Mouse (Mus musculus) gastrocnemius, adult 18-20 months (tissue): ENCODE measurements around the gene Gnat1. TPM values are rescaled to one million over a fixed set of nuclear protein-coding genes. Genes with fewer than 3 reads are reported as not detected.

Experiments used
- DNase-seq: peaks from one replicate; pipeline ENCODE4 v3.0.0; 2021; ENCODE audit warnings: low spot score
- total RNA-seq, 2 experiments: library from RNA; stranded (reverse); gene quantifications; 2 replicates each; pipeline ENCODE4 v1.2.3; 2021

Gene Gnat1
- total RNA-seq, 2 experiments from 2014 or later: not detected

DNA sequence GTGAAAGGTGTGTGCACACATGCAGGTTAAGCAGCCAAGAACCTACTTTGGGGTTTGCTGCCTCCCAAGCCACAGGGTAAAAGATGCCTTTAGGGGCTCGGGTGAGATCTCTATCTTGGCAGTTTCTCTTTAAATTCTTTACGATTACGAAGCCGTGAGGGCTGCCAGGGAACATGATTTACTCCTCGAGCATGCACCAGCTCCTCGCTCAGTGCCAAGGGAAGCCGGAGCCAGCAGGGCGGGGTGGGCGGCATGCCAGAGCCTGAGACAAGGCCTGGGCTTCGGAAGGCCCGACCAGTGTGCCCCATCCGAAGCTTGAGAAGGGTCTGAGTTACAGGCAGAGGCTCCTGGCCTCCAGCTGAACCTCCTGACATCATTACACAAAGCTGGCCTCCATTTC lies 22.1 kb upstream of the Gnat1 start:
- peak; percentile 80 for DNase-seq

GRCm38 (mm10) chr9:107700114-107700571 lies 20.6 kb upstream of the Gnat1 start:
- peak; percentile 41 for DNase-seq

GRCm38 (mm10) chr9:107699376-107699980 lies 20.0 kb upstream of the Gnat1 start:
- DNase-seq: no peak

DNA sequence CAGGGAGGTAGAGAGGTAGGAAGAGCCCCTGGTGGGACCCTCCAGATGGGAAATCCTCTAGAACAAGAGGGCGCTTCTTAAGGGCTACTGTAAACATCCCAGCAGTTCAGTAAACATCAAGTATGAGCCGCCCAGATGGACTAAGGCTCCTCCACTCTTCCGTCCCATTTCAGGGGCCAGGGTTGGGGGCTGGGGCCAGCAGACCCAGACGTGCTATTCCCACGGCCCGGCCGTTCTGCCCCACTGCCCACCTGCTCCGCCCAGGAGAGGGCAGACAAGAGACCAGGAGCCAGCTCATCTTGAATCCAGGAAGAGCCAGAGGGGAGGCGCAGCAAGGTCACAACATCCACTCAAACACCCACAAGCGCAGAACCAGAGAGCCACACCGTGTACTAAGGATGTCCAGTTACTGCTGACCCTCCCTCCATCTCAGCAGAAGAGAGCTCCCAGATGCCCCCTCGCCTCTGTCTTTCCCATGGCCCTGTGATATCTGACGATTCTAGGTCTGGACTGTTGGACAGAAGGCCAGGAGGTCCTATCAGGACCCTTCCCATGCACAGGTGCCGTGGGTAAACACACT lies 19.2 kb upstream of the Gnat1 start:
- no peak for DNase-seq

DNA sequence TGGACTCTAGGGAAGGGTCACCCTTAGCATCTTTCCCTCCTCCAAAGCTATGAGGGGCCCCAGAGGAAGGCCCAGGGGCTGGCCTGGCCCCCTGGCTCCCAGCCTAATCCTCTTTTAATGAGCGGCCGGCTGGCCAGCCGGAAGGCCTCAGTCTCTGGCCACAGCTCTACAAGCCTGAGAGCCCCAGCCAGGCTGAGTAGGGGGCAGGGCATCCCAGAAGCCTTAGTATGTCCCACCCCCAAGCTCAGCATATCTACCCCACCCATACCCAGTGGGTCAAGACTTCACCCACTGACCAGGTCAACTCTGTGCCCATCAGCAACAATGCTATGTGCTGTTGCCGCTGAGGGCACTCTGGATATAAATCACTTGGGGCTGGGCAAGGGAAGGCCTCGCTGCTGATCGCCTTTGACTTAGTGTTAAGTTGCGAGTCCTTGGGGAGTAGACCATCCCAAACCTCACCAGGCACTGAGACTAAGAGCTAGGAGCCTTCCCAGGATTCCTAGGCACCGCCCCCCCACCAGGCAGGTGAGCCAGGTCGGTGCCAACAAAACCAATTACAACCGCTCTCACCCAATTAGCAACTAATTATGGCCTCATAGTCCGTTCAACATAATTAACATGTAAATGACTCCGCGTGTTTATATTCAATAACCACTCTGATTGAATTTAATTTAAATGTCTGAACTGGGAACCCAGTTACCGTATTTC lies 18.5 kb upstream of the Gnat1 start:
- no peak for DNase-seq

DNA sequence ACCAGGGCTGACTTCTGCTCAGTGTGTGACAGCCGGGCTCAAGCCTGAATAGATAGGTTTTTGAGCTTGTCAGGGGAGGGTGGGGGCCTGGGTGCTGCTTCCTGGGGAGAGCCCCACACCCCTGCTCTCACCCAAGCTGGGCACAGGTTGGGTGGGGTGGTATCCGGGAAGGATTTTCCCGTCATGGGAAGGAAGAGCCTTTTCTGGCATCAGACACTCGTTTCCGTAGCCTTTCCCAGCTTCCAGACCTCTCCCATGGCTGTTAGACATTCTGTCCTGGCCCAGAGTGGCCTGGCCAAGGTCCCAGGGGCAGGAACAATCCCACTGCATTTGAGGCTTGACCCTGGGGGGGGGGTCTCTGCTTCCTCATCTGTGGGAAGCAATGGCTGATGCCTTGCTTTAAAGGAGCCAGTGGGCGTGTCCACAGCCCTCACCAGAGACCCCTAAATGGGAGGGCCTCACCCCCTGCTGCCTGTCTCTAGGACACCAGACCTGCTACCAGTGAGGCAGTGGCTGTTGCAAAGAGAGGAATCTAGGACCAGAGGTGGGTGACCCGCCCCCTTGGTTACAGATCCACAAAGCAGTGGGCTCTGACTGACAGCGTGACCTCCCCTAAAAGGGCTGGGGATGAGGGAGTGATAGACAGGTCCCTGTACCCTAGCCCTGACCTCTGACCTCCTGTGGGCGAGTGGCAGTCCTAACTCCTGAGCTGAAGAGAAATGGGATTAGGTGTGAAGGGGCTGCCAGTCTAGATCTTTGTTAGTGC lies 17.5 kb upstream of the Gnat1 start:
- no peak for DNase-seq

DNA sequence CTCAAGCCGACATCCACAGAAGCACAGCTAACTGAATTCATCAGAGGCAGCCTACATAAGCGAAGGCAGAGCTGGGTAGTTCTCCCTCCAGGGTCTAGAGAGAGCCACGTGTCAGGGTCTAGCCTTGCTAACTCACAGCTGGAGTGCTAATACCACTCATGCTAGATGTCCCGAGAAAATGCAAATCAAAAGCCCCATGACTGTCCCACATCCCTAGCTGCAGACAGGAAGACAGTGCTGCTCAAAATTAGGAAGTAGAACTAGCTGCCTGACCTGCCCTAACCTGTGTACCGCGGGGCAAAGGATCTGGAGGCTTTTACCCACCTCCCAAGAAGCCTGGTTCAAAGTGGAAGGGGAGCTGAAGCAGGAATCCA lies 16.6 kb upstream of the Gnat1 start:
- DNase-seq: no peak

GRCm38 (mm10) chr9:107695441-107696105 lies 16.1 kb upstream of the Gnat1 start:
- no peak for DNase-seq

- DNase-seq: peak; percentile 29
Measured at GRCm38 (mm10) chr9:107694627-107695026, 15.1 kb upstream of the Gnat1 start.

DNA sequence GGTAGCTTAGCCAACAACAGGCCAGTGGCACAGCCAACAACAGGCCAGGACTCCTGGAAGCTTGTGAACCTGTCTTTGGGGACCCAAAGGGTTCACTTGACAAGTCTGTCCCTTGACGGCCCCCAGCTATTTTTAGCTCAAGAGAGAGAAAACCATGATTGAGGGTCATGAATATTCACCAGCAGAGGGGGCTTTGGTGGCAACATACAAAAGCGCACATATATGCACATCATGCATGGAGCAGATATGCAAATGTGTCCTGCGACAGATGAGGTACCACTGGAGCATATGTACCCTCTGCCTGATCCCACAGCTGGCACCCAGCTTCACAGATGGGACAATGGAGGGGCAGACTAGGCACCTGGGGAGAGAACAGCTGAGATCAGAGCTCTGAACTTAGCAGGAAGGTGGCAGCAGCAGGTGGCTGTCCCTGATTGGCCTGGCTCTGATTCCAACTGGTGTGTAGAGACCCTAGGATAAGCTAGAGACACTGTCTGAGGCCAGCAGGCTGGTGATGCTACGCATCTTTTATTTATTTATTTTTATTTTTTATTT lies 14.0 kb upstream of the Gnat1 start:
- DNase-seq: no peak

GRCm38 (mm10) chr9:107692785-107693184 lies 13.3 kb upstream of the Gnat1 start:
- DNase-seq: no peak

- DNase-seq: no peak
Measured at GRCm38 (mm10) chr9:107690391-107690790, 10.9 kb upstream of the Gnat1 start.

DNA sequence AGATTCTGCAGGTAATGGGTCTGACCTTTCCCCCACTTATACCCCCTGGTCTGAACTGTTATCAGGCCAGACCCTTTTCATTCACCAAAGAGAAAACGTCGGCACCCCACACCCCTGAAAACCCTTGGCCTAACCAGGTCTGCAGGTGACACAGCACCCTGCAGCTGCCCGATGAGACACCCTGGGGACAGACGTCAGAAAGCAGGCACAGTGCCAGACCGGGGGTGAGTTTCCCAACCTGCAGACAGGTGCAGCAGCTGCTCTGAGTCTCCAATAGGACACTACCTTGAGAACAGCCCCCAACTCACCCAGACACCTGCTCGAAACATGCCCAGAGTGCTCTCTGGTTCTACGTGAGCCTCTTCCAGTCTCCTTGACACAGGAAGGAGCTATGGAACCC lies 9.4 kb upstream of the Gnat1 start:
- DNase-seq: no peak

DNA sequence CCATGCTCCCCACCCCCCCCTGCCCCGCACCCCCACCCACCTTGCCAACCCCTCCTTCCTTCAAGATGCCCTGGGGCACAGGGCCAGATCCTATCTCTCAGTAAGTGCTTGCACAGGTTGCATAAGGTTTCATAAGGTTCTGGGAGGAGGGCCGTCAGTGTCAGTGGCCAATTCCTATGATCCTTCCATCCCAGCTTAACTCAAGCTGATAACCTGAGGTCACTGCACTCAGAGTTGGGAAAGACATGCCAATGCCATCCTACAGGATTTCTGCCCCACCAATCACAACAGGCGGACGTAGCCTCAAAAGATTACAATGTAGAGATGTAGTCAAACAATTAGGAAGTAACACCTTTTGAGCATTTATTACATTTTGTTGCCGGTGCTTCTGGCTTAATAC lies 8.9 kb upstream of the Gnat1 start:
- DNase-seq: no peak

- DNase-seq: peak; percentile 50
Measured at GRCm38 (mm10) chr9:107685231-107685981, 5.9 kb upstream of the Gnat1 start.

GRCm38 (mm10) chr9:107682405-107682804 lies 2.9 kb upstream of the Gnat1 start:
- DNase-seq: no peak

GRCm38 (mm10) chr9:107678861-107679260 lies 651 bp downstream of the Gnat1 start:
- DNase-seq: no peak

- DNase-seq: peak; percentile 79
Measured at GRCm38 (mm10) chr9:107677819-107678526, 1.5 kb downstream of the Gnat1 start.

DNA sequence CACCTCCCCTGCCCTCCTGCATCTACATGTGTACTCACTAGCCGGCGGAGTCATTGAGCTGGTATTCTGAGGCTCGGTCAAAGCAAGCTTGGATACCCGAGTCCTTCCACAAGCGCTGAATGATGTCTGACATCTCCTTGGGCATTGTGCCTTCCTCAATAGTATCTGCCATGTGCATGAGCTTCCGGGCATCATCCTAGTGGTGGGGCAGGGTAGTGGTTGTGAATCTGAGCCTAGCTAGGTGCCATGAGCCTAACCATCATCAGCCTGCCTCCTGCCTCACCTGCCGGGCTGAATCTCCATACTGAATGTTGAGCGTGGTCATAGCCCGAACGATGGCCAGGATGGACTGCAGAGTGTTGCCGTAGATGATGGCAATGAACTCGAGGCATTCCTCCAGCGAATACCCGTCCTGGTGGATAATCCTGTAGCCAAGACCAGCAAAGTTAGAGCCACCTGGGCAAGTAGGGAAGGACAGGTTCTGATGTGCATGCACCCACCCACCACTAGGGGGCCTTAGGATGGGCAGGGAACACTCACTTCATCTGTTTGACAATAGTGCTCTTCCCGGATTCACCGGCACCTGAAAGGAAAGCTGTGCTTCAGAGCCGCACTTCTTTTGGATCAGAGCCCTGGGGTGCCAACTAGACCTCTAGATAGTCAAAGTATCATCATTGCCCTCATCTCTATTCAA lies 2.3 kb downstream of the Gnat1 start:
- DNase-seq: peak; percentile 44
